Mouse (Mus musculus) v-Abl transformed pro-B cells (cell line): ENCODE results near the gene Wfdc12.

ENCODE experiments used
- in situ Hi-C, 2 experiments: fragments of 400-800 bp; cut with MboI; formaldehyde crosslinking; loops; one replicate each; pipeline ENCODE4 v1.15.1; 2025; ENCODE audit not compliant: unreplicated experiment in 2 of 2

Wfdc12 gene

DNA sequence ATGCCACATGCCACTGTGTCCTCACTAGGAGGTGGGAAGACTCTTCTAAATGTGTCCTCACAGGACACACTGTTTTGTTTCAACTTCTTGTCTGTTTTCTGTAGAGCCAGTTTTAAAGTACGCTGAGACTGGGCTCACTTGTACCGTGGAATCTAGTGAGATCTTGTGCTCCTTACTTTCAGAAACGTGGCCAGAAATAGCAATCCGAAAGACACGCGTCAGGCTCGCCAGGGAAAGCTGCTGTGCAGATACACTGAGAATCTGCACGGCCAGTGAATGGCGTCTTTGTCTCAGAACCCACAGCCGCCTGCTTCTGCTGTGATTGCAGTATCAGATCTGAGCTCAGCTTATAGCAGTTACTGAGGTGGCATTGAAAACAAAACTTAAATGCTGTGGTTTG lies 48.4 kb downstream of the Wfdc12 start:
- in situ Hi-C loops = no loop called here
